Mouse (Mus musculus): ENCODE results near the gene Mus81. TPM values are rescaled to one million over a fixed set of nuclear protein-coding genes. Genes with fewer than 3 reads are reported as not detected.
"Not testable (repeated sequence)": the region's sequence is repeated elsewhere in the genome, so short reads cannot be mapped to it uniquely, and the experiment has no call there.

The Mus81 gene
- total RNA-seq, 2 experiments from 2014 or later, result 2.5 to 6.5 TPM

DNA sequence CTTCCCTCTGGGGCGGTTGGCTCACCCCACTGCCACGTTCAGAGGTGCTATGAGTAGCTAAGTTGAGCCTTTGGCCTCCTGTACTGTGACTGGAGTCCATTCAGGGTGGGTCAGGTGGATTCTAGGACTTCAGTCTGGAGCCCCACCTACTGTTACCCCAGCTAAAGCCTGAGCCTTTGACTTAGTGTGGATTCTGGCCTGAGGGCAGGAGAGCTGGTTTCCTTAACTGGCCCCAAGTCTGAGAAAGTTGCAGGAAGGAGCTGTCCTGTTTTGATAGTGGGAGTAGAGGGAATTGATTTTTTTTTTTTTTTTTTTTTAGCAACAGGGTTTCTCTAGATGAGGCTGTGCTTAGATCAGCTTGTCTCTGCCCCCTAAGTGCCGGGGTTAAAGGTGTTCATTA is 6.1 kb upstream of the Mus81 start:
- ATAC-seq (replicated peaks; ENCODE audit: low FRiP score, poor library complexity, severe bottlenecking), result no peak

DNA sequence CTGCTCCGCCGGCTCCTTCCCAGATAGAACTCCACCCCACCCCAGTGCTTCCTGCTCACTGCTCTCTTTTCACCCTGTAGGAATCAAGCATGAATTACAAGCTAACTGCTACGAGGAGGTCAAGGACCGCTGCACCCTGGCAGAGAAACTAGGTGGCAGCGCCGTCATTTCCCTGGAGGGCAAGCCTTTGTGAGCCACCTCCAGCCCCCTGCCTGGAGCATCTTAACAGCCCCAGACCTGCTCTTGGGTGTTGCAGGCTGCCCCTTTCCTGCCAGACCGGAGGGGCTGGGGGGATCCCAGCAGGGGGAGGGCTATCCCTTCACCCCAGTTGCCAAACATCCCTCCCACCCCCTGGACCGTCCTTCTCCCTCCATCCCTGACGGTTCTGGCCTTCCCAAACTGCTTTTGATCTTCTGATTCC is 5.1 kb upstream of the Mus81 start:
- not testable (repeated sequence) for ATAC-seq (replicated peaks; ENCODE audit: low FRiP score, poor library complexity, severe bottlenecking)

- no peak for ATAC-seq (replicated peaks; ENCODE audit: low FRiP score, poor library complexity, severe bottlenecking)
These were observed 4.4 kb upstream of the Mus81 start for GRCm38 (mm10) chr19:5492641-5493040.

DNA sequence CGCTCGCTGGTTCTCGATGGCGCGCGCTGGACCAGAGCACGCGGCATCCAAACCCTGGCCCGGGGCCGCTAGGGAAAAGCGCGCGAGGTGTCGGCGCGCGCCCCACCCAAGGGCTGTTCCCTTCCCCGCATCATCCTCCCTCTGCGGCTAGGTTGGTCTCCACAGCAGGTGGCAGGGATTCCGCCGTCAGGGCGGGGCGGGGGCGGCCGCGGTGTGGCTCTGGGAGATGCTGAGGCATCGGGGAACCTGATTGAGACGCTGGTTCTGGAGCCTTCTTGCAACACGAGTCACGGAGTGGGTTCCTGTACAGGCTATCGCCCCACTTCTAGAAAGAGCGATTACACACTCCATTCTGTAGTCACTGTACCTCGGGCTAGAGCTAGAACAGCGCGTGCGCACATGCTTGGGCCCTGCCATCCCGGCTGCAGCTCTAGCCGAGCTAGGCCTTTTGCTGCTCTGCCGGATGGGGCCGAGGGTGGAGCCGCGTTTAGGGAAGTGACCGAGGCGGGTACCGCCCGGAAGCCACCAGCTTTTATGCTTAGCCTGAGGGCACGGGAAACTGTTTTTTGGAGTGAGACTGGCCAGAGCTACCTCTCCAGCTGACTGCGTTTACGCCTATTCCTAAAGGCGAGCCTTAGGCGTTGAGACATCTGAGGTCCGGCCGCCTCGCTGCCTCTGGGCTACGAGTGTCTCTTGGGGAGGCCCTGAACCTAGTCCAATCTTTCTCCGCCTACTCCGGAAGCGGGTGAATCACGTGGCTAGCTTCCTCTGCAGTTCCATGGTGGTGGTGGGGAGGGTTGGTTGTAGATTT is 2.9 kb upstream of the Mus81 start:
- peak; percentile 36 for ATAC-seq (replicated peaks; ENCODE audit: low FRiP score, poor library complexity, severe bottlenecking)

GRCm38 (mm10) chr19:5490313-5490897 is 2.2 kb upstream of the Mus81 start, which contains the start of gene Cfl1:
TSS of gene Cfl1 (plus strand) at chr19:5490455.
- ATAC-seq (replicated peaks; ENCODE audit: low FRiP score, poor library complexity, severe bottlenecking), result peak; percentile 58

GRCm38 (mm10) chr19:5489721-5490120 is 1.5 kb upstream of the Mus81 start:
- not testable (repeated sequence) for ATAC-seq (replicated peaks; ENCODE audit: low FRiP score, poor library complexity, severe bottlenecking)

DNA sequence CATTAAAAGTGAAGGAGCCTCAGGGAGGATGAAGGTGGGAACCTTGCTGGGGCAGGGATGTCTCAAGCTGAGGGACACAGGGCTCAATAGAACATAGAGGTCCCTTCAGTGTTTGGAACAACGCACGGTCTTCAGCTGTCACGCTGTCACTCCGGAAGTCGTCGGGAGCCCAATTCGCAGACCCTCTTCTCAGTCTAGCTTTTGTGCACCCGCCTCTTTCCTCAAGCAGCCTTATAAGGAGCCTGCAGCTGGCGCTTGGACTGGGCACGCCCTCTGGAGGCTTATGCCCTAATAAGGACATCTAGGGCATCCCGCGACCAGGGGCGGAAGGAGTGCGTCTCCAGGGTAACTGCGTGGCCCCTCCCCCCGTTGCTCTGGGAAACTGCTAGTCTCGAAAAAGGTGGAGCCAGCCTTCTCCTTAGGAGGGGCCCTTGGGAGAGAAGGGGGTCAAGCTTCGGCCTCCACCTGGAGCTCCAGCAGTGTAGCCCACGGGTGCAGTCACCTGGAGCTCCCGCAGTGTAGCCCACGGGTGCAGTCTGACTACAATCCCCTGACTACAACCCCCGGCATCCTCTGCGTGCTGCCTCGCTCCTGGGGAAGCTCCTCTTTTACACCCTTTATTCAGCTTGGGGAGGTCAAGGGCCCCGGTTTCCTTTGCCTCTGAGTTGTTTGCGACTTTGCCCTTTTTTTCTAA is 823 bp upstream of the Mus81 start:
- peak; percentile 67 for ATAC-seq (replicated peaks; ENCODE audit: low FRiP score, poor library complexity, severe bottlenecking)

DNA sequence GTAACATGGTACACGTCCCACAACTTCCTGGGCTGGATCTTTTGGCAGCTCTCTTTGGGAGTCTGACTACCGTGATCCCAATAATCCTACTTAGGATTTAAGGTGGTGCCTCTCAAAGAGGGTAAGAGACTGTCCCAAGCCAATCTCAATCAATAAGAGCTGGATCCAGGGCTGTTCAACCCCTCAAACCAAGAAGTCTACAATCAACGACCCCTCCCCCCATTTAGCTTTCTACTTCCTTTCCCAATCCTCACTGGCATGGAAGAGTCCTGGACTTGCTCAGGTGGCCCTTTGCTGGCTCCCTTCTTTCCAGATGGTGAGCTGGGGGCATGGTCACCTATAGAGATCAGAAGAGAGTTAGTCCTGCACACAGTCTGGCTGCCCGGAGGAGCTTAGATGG is 1.4 kb downstream of the Mus81 start:
- no peak for ATAC-seq (replicated peaks; ENCODE audit: low FRiP score, poor library complexity, severe bottlenecking)

DNA sequence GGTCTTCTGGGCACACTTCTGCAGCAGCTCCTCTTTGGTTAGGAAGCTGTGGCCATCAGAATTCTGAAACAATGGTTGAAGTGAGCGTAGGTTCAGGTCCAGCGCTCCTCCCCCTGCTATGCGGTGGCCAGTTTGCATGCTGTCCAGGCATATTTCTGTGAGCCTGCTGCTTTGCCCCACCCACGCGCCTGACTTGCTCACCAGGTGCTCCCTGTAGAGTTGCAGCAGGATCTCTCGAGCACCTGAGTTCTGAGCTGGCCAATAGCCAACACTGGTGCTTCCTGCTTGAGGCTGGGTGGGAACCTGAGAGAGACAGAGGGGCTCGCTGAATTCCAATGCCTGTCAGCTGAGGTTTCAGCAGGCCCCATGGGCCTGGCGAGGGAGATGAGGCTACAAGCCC is 1.9 kb downstream of the Mus81 start:
- ATAC-seq (replicated peaks; ENCODE audit: low FRiP score, poor library complexity, severe bottlenecking), result no peak

GRCm38 (mm10) chr19:5485821-5486220 is 2.4 kb downstream of the Mus81 start:
- no peak for ATAC-seq (replicated peaks; ENCODE audit: low FRiP score, poor library complexity, severe bottlenecking)

DNA sequence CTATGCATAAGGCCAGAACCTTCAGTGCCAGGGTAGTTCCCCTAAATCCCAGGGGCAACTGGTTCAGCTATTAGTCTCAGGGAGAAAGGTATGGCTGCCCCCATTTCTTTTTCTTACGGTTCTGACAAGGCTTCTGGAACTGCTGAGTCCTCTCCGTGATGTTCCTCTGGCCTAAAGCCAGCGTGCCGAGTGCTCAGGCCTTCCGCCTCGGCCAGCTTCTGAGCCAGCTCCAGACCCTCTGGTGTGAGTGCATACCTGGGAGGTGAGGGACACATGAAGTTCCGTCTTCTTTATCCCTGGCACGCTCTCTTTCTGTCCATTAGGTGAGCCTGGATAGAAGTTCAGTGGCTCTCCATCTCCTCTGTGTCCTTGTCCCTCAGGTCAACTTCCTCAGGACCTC is 2.8 kb downstream of the Mus81 start:
- no peak for ATAC-seq (replicated peaks; ENCODE audit: low FRiP score, poor library complexity, severe bottlenecking)

- ATAC-seq (replicated peaks; ENCODE audit: low FRiP score, poor library complexity, severe bottlenecking), result no peak
These were observed 3.7 kb downstream of the Mus81 start for GRCm38 (mm10) chr19:5484496-5484895.

- ATAC-seq (replicated peaks; ENCODE audit: low FRiP score, poor library complexity, severe bottlenecking), result no peak
These were observed 4.5 kb downstream of the Mus81 start for GRCm38 (mm10) chr19:5483386-5484359.

- ATAC-seq (replicated peaks; ENCODE audit: low FRiP score, poor library complexity, severe bottlenecking), result no peak
These were observed 6.8 kb downstream of the Mus81 start for GRCm38 (mm10) chr19:5481398-5481797.

DNA sequence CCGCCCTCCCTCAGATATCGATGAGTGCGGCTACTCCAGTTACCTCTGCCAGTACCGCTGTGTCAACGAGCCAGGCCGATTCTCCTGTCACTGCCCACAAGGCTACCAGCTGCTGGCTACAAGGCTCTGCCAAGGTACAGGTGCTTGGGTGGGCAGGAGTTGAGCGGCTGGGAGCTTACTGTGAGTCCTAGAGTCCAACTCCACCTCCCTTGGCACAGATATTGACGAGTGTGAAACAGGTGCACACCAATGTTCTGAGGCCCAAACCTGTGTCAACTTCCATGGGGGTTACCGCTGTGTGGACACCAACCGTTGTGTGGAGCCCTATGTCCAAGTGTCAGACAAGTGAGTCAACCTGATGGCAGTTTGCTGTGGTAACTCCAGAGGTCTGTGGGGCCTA is 8.2 kb downstream of the Mus81 start:
- no peak for ATAC-seq (replicated peaks; ENCODE audit: low FRiP score, poor library complexity, severe bottlenecking)

DNA sequence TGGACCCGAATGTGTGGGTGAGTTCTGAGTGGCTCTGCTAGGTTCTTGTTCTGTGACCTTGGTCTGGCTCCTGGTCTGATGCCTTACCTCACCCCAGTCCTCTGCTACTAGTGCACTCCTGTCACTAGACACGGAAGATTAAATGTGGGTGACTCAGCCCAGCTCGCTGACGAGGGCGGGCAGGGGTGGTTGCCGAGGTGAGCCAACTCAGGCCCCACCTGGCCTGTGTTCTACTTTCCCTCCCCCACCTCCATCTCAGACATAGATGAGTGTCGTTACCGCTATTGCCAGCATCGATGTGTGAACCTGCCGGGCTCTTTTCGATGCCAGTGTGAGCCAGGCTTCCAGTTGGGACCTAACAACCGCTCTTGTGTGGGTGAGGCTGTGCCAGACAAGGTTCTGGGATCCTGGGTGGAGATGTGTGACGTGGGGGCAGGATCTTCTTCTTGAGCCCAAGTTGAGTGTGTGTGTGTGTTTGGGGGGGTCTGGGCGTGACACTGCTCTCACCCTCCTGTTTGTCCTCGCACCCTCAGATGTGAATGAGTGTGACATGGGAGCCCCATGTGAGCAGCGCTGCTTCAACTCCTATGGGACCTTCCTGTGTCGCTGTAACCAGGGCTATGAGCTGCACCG is 10.4 kb downstream of the Mus81 start:
- ATAC-seq (replicated peaks; ENCODE audit: low FRiP score, poor library complexity, severe bottlenecking), result no peak

DNA sequence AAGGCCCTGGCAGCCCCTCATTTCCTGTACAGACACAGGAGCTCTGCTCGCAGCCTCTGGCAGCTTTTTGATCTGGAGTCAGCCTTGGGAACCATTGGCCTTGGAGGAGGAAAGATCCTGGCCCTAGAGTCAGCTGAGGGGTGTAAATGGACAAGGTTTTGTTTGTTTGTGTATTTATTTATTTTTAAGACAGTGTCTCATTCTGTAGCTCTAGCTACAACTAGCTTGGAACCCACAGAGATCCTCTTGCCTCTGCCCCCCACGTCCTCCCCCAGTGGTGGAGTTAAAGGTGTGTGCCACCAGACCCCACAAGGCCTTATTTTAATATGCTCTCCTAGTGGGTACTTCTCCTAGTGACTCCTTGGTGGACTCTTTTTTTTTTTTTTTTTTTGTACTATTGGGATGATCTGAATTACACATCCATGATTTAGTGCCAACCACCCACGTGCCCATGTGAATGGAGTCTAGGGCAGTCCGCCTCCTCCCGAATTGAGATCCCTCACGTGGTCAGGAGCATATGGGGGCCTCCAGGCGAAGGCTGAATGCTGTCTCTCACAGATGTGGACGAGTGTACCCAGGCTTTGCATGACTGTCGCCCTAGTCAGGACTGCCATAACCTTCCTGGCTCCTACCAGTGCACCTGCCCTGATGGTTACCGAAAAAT is 11.1 kb downstream of the Mus81 start:
- ATAC-seq (replicated peaks; ENCODE audit: low FRiP score, poor library complexity, severe bottlenecking), result no peak

DNA sequence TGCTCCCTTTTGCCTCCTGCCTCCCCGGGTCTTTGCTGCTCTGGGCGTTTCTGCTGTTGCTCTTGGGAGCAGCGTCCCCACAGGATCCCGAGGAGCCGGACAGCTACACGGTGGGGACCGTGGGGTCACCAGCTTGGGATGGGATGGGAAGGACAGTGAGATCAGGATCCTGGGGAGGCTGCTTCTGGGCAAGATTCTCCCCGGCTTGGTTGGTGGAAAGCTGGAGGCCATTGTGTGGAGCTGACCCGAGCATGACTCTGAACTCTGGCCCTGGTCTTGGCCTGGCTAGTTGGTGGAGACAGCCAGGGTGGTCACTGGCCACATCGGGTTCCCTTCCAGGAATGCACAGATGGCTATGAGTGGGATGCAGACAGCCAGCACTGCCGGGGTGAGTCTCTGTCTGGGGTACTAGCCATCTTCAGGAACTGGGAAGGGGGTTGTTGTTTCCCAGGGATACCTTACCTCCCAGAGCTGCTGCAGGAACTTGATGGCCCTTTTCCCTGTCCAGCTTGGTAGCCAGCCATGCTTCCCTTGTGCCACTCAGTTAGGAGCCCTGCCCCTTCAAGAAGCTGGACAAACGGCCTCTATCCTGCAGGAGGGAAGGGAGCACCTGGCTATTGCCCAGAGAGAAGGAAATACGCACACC is 13.0 kb downstream of the Mus81 start:
- ATAC-seq (replicated peaks; ENCODE audit: low FRiP score, poor library complexity, severe bottlenecking), result no peak
